Mouse (Mus musculus): ENCODE results near the gene Kpna7. TPM values are rescaled to one million over a fixed set of nuclear protein-coding genes. Genes with fewer than 3 reads are reported as not detected.

The Kpna7 gene
- polyA plus RNA-seq, 1 experiment, result not detected

DNA sequence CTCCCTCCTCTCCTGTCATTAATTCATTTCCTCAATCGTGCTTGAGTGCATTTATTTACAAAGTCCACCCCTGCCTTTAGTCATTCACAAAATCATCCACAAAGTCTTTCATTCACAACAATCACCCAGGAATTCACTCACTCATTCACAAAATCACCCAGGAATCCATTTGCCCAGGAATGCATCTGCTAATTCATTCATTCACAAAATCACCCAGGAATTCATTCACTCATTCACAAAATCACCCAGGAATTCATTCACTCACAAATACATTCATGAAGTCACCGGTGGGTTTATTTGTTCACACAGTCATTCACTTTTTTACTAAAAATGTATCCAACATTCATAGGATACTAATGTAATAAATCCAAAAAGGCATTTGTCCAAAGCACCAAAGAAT lies 93.8 kb downstream of the Kpna7 start:
- Histone ChIP-seq H3K4me3 (no peak overlapping the region), H3K36me3 (ENCODE audit: control insufficient read depth, insufficient read depth) (no peaks in the 10 kb centered on the region), H3K79me2 (ENCODE audit: control insufficient read depth, insufficient read depth) (no peaks in the 10 kb centered on the region), H3K27me3 (ENCODE audit: control insufficient read depth, insufficient read depth, insufficient read length) (no peaks in the 10 kb centered on the region), H3ac (ENCODE audit: control insufficient read depth, insufficient read length) (no peak overlapping the region), H3K4me2 (ENCODE audit: low read depth) (no peak overlapping the region)
- TF ChIP-seq REST (IDR thresholded peaks at IDR 0.05; ENCODE audit: insufficient read depth, insufficient read length) (no peak), E2F4 (IDR thresholded peaks at IDR 0.05; ENCODE audit: insufficient read depth) (no peak), TCF12 (IDR thresholded peaks at IDR 0.05; ENCODE audit: insufficient read depth, poor library complexity, severe bottlenecking) (no peak), MYOG (IDR thresholded peaks at IDR 0.05; ENCODE audit: control insufficient read depth in 1 of 3, insufficient read depth in 1 of 3, insufficient read length in 2 of 3, low read depth in 2 of 3) (no peak), USF1 (IDR thresholded peaks at IDR 0.05; ENCODE audit: low read depth) (no peak), TCF3 (IDR thresholded peaks at IDR 0.05; ENCODE audit: insufficient read length, low read depth) (no peak), POLR2A (IDR thresholded peaks at IDR 0.05; ENCODE audit: insufficient read length, low read depth) (no peak), POLR2AphosphoS2 (IDR thresholded peaks at IDR 0.05; ENCODE audit: insufficient read length, low read depth) (no peak), SRF (IDR thresholded peaks at IDR 0.05; ENCODE audit: control insufficient read depth, insufficient read length, low read depth) (no peak), MYOD1 (IDR thresholded peaks at IDR 0.05; ENCODE audit: control insufficient read depth in 1 of 3, insufficient read length in 2 of 3, low read depth in 2 of 3) (no peak), MAX (IDR thresholded peaks at IDR 0.05; ENCODE audit: low read depth) (no peak), CEBPB (IDR thresholded peaks at IDR 0.05; ENCODE audit: insufficient read depth, poor library complexity, severe bottlenecking) (no peak)

DNA sequence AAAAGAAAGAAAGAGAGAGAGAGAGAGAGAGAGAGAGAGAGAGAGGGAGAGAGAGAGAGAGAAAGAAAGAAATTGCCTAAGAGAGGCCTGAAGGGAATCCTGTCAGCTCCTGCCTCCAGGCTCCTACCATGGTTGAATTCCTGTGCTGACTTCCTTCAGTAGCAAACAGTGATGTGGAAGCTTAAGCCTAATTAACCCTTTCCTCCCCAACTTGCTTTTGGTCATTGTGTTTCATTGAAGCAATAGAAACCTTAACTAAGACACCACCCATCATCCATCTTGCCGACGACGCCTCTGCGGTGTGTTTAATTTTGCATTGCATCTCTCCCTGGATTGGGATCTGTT lies 94.8 kb downstream of the Kpna7 start:
- H3K36me3 ChIP-seq (ENCODE audit: control insufficient read depth, insufficient read depth), result no peaks in the 10 kb centered on the region

DNA sequence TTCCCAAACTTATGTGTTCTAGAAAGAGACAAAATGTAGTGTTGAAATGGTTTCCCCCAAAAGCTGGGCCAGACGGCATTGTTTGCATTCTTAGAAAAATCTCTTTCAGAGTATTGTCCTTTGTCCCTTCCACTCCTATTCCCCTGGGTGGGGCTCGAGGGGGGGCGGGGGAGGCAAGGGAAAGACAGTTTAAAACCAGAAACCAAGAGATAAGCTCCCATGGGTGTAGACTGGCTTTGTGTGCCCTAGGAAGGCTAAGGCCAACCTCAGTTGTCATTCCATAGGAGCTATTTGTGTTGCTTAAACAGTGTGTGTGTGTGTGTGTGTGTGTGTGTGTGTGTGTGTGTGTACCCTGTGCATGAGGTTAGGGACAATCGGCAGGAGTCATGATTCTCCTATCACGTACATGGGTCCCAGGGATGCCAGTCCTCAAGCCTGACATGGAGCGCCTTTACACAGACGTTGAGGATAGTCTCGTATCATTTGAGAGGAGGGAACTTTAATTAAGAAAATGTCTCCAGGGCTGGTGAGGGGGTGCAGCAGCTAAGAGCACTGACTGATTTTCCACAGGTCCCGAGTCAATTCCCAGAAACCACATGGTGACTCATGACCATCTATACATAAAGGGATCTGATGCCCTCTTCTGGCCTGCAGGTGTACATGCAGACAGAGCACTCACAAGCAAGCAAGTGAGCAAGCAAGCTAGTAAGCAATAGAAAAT lies 95.3 kb downstream of the Kpna7 start:
- no peaks in the 10 kb centered on the region for H3K36me3 ChIP-seq (ENCODE audit: control insufficient read depth, insufficient read depth)
- no peak for TF ChIP-seq TCF3 (IDR thresholded peaks at IDR 0.05; ENCODE audit: insufficient read length, low read depth)
- peak; percentile 14 for TF ChIP-seq USF1 (IDR thresholded peaks at IDR 0.05; ENCODE audit: low read depth)
- H3K4me3 ChIP-seq, result no peak overlapping the region
- H3K4me2 ChIP-seq (ENCODE audit: low read depth), result no peak overlapping the region
- no peaks in the 10 kb centered on the region for H3K79me2 ChIP-seq (ENCODE audit: control insufficient read depth, insufficient read depth)
- no peaks in the 10 kb centered on the region for H3K27me3 ChIP-seq (ENCODE audit: control insufficient read depth, insufficient read depth, insufficient read length)
- no peak overlapping the region for H3ac ChIP-seq (ENCODE audit: control insufficient read depth, insufficient read length)

More for the DNA sequence above, 94.8 kb downstream of the Kpna7 start:
- no peaks in the 10 kb centered on the region for H3K27me3 ChIP-seq (ENCODE audit: control insufficient read depth, insufficient read depth, insufficient read length)
- H3ac ChIP-seq (ENCODE audit: control insufficient read depth, insufficient read length), result no peak overlapping the region
- H3K4me3 ChIP-seq, result no peak overlapping the region
- TF ChIP-seq SRF (IDR thresholded peaks at IDR 0.05; ENCODE audit: control insufficient read depth, insufficient read length, low read depth), result no peak
- no peak for TF ChIP-seq USF1 (IDR thresholded peaks at IDR 0.05; ENCODE audit: low read depth)
- no peak for TF ChIP-seq POLR2A (IDR thresholded peaks at IDR 0.05; ENCODE audit: insufficient read length, low read depth)
- TF ChIP-seq POLR2AphosphoS2 (IDR thresholded peaks at IDR 0.05; ENCODE audit: insufficient read length, low read depth), result no peak
- no peak for TF ChIP-seq CEBPB (IDR thresholded peaks at IDR 0.05; ENCODE audit: insufficient read depth, poor library complexity, severe bottlenecking)
- TF ChIP-seq TCF12 (IDR thresholded peaks at IDR 0.05; ENCODE audit: insufficient read depth, poor library complexity, severe bottlenecking), result no peak
- TF ChIP-seq TCF3 (IDR thresholded peaks at IDR 0.05; ENCODE audit: insufficient read length, low read depth), result no peak
- TF ChIP-seq MYOD1 (IDR thresholded peaks at IDR 0.05; ENCODE audit: control insufficient read depth in 1 of 3, insufficient read length in 2 of 3, low read depth in 2 of 3), result no peak
- TF ChIP-seq E2F4 (IDR thresholded peaks at IDR 0.05; ENCODE audit: insufficient read depth), result no peak
- no peak for TF ChIP-seq MYOG (IDR thresholded peaks at IDR 0.05; ENCODE audit: control insufficient read depth in 1 of 3, insufficient read depth in 1 of 3, insufficient read length in 2 of 3, low read depth in 2 of 3)
- no peak for TF ChIP-seq REST (IDR thresholded peaks at IDR 0.05; ENCODE audit: insufficient read depth, insufficient read length)
- no peak for TF ChIP-seq MAX (IDR thresholded peaks at IDR 0.05; ENCODE audit: low read depth)
- no peaks in the 10 kb centered on the region for H3K79me2 ChIP-seq (ENCODE audit: control insufficient read depth, insufficient read depth)
- H3K4me2 ChIP-seq (ENCODE audit: low read depth), result no peak overlapping the region

DNA sequence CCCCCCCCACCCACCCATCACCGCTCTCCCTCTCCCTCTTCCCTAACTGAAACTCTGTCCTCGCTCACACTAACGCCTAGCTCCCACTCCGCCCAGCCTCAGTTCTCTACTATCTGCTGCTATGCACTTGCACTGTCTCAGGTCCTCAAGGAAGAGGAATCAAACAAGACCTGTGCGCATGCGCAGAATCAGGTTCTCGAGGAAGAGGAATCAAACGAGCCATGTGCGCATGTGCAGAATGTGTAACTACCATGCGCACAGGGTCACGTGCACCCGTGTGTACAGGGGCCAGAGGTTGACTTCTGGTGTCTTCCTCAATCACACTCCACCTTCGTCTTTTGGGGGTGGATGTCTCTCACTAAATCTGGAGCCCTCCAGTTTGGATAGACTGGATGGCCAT lies 96.3 kb downstream of the Kpna7 start:
- TF ChIP-seq CEBPB (IDR thresholded peaks at IDR 0.05; ENCODE audit: insufficient read depth, poor library complexity, severe bottlenecking) (no peak), TCF12 (IDR thresholded peaks at IDR 0.05; ENCODE audit: insufficient read depth, poor library complexity, severe bottlenecking) (no peak), MYOD1 (IDR thresholded peaks at IDR 0.05; ENCODE audit: control insufficient read depth in 1 of 3, insufficient read length in 2 of 3, low read depth in 2 of 3) (no peak), USF1 (IDR thresholded peaks at IDR 0.05; ENCODE audit: low read depth) (no peak), MAX (IDR thresholded peaks at IDR 0.05; ENCODE audit: low read depth) (no peak), POLR2AphosphoS2 (IDR thresholded peaks at IDR 0.05; ENCODE audit: insufficient read length, low read depth) (no peak), TCF3 (IDR thresholded peaks at IDR 0.05; ENCODE audit: insufficient read length, low read depth) (no peak), E2F4 (IDR thresholded peaks at IDR 0.05; ENCODE audit: insufficient read depth) (no peak), POLR2A (IDR thresholded peaks at IDR 0.05; ENCODE audit: insufficient read length, low read depth) (no peak), MYOG (IDR thresholded peaks at IDR 0.05; ENCODE audit: control insufficient read depth in 1 of 3, insufficient read depth in 1 of 3, insufficient read length in 2 of 3, low read depth in 2 of 3) (no peak), REST (IDR thresholded peaks at IDR 0.05; ENCODE audit: insufficient read depth, insufficient read length) (no peak), SRF (IDR thresholded peaks at IDR 0.05; ENCODE audit: control insufficient read depth, insufficient read length, low read depth) (no peak)
- Histone ChIP-seq H3K4me3 (no peak overlapping the region), H3K27me3 (ENCODE audit: control insufficient read depth, insufficient read depth, insufficient read length) (no peaks in the 10 kb centered on the region), H3K36me3 (ENCODE audit: control insufficient read depth, insufficient read depth) (no peaks in the 10 kb centered on the region), H3K4me2 (ENCODE audit: low read depth) (no peak overlapping the region), H3ac (ENCODE audit: control insufficient read depth, insufficient read length) (no peak overlapping the region), H3K79me2 (ENCODE audit: control insufficient read depth, insufficient read depth) (no peaks in the 10 kb centered on the region)

DNA sequence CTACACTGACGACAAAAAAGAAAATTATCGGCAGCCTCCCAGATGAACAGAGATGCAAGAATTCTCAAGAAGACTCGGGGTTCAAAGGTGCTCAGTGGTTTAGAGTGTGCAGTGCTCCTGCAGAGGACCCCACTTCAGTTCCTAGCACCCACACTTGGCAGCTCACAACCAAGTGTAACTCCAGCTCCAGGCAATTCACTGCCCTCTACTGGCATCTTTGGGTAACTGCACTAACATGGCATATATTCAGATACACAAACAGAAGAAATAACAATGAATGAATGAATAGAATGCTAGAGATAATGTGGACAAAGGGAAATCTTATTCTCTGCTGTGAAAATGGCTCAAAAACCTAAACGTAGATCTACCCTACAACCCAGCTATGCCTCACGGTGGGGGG lies 99.0 kb downstream of the Kpna7 start:
- Histone ChIP-seq H3K27me3 (ENCODE audit: control insufficient read depth, insufficient read depth, insufficient read length) (no peaks in the 10 kb centered on the region), H3ac (ENCODE audit: control insufficient read depth, insufficient read length) (no peak overlapping the region), H3K4me3 (no peak overlapping the region), H3K4me2 (ENCODE audit: low read depth) (no peak overlapping the region), H3K36me3 (ENCODE audit: control insufficient read depth, insufficient read depth) (no peaks in the 10 kb centered on the region), H3K79me2 (ENCODE audit: control insufficient read depth, insufficient read depth) (no peaks in the 10 kb centered on the region)
- TF ChIP-seq REST (IDR thresholded peaks at IDR 0.05; ENCODE audit: insufficient read depth, insufficient read length) (no peak), USF1 (IDR thresholded peaks at IDR 0.05; ENCODE audit: low read depth) (no peak), CEBPB (IDR thresholded peaks at IDR 0.05; ENCODE audit: insufficient read depth, poor library complexity, severe bottlenecking) (no peak), E2F4 (IDR thresholded peaks at IDR 0.05; ENCODE audit: insufficient read depth) (no peak)
